Mouse (Mus musculus) c-Kit-positive CD71-negative TER-119-negative erythroid progenitor cells, embryonic 14.5 days (primary cell): ENCODE data around the gene Sfmbt1.
A peak's percentile ranks its signal among the peaks of the same experiment; 100 is the strongest.

Experiments
- DNase-seq: peaks from one replicate; pipeline ENCODE4 v3.0.0-alpha.2; 2013; ENCODE audit warnings: low read depth

Sfmbt1 gene

GRCm38 (mm10) chr14:30826174-30827140 lies 111.8 kb downstream of the Sfmbt1 start:
- no peak for DNase-seq

GRCm38 (mm10) chr14:30827480-30827879 lies 112.8 kb downstream of the Sfmbt1 start:
- no peak for DNase-seq

GRCm38 (mm10) chr14:30828077-30828476 lies 113.4 kb downstream of the Sfmbt1 start:
- DNase-seq, result no peak

- DNase-seq, result no peak
Observed at GRCm38 (mm10) chr14:30828635-30829460, 114.2 kb downstream of the Sfmbt1 start.

- DNase-seq, result no peak
Observed at GRCm38 (mm10) chr14:30837416-30837996, 122.9 kb downstream of the Sfmbt1 start.

- DNase-seq, result no peak
Observed at GRCm38 (mm10) chr14:30843701-30844100, 129.1 kb downstream of the Sfmbt1 start.

- no peak for DNase-seq
Observed at GRCm38 (mm10) chr14:30850504-30850903, 135.9 kb downstream of the Sfmbt1 start.

GRCm38 (mm10) chr14:30852325-30852724 lies 137.7 kb downstream of the Sfmbt1 start:
- no peak for DNase-seq

GRCm38 (mm10) chr14:30855316-30855715 lies 140.7 kb downstream of the Sfmbt1 start:
- no peak for DNase-seq

- DNase-seq, result no peak
Observed at GRCm38 (mm10) chr14:30856885-30857507, 142.3 kb downstream of the Sfmbt1 start.

- no peak for DNase-seq
Observed at GRCm38 (mm10) chr14:30857990-30858389, 143.3 kb downstream of the Sfmbt1 start.

- no peak for DNase-seq
Observed at GRCm38 (mm10) chr14:30861421-30862125, 146.9 kb downstream of the Sfmbt1 start.

GRCm38 (mm10) chr14:30862368-30862767 lies 147.7 kb downstream of the Sfmbt1 start:
- DNase-seq, result no peak

- DNase-seq, result no peak
Observed at GRCm38 (mm10) chr14:30865311-30865710, 150.7 kb downstream of the Sfmbt1 start.

- peak; percentile 56 for DNase-seq
Observed at GRCm38 (mm10) chr14:30867042-30867441, 152.4 kb downstream of the Sfmbt1 start.

- no peak for DNase-seq
Observed at GRCm38 (mm10) chr14:30868826-30869225, 154.2 kb downstream of the Sfmbt1 start.

- DNase-seq, result no peak
Observed at GRCm38 (mm10) chr14:30869391-30869801, 154.7 kb downstream of the Sfmbt1 start.

- no peak for DNase-seq
Observed at GRCm38 (mm10) chr14:30870206-30871147, 155.8 kb downstream of the Sfmbt1 start.
